Mouse (Mus musculus): ENCODE results near the gene Wdr46. TPM values are rescaled to one million over a fixed set of nuclear protein-coding genes. Genes with fewer than 3 reads are reported as not detected.
A peak's percentile ranks its signal among the peaks of the same experiment; 100 is the strongest.
"Not testable (repeated sequence)": the region's sequence is repeated elsewhere in the genome, so short reads cannot be mapped to it uniquely, and the experiment has no call there.

Gene Wdr46
- polyA plus RNA-seq, 1 experiment from 2014 or later = 11.8 TPM

GRCm38 (mm10) chr17:33980181-33981035 lies 39.9 kb downstream of the Wdr46 start:
- Histone ChIP-seq H3K4me3 (ENCODE audit: inconsistent target) (no peak overlapping the region), H3K27ac (peak overlapping the region; percentile 89)
- 83% methylated on average over 19 of the region's 19 CpGs for WGBS (ENCODE audit: missing documents)

GRCm38 (mm10) chr17:33981192-33981909 lies 40.9 kb downstream of the Wdr46 start:
- H3K36me3 ChIP-seq (ENCODE audit: inconsistent target) = not testable (repeated sequence)
- WGBS (ENCODE audit: missing documents) = under 1% methylated on average over 26 of the region's 27 CpGs
- peaks cover 20% of the 10 kb centered on the region; the same call in 1 of the 2 replicates for H3K79me2 ChIP-seq (ENCODE audit: inconsistent target)
- peak overlapping the region; percentile 54 for H3K4me3 ChIP-seq (ENCODE audit: inconsistent target)
- peak overlapping the region; percentile 89 for H3K27ac ChIP-seq

More at GRCm38 (mm10) chr17:33980181-33981035, 39.9 kb downstream of the Wdr46 start:
- Histone ChIP-seq H3K36me3 (ENCODE audit: inconsistent target) (peaks cover 3% of the 10 kb centered on the region), H3K79me2 (ENCODE audit: inconsistent target) (peaks cover 20% of the 10 kb centered on the region; the same call in 1 of the 2 replicates)

GRCm38 (mm10) chr17:33982136-33982535 lies 41.7 kb downstream of the Wdr46 start:
- H3K4me3 ChIP-seq (ENCODE audit: inconsistent target) = peak overlapping the region; percentile 54; the same call in 1 of the 2 replicates
- not testable (repeated sequence) for H3K36me3 ChIP-seq (ENCODE audit: inconsistent target)
- WGBS (ENCODE audit: missing documents) = 12% methylated on average over 8 of the region's 8 CpGs
- H3K79me2 ChIP-seq (ENCODE audit: inconsistent target) = peaks cover 12% of the 10 kb centered on the region; the same call in 1 of the 2 replicates
- peak overlapping the region; percentile 89; the same call in 1 of the 2 replicates for H3K27ac ChIP-seq

GRCm38 (mm10) chr17:33991788-33992664 lies 51.6 kb downstream of the Wdr46 start:
- Histone ChIP-seq H3K79me2 (ENCODE audit: inconsistent target) (no peaks in the 10 kb centered on the region), H3K36me3 (ENCODE audit: inconsistent target) (peaks cover 14% of the 10 kb centered on the region; the same call in 1 of the 2 replicates), H3K4me3 (ENCODE audit: inconsistent target) (no peak overlapping the region), H3K27ac (no peak overlapping the region)
- WGBS (ENCODE audit: missing documents) = 37% methylated on average over 10 of the region's 10 CpGs

- peaks cover 27% of the 10 kb centered on the region; the same call in 1 of the 2 replicates for H3K36me3 ChIP-seq (ENCODE audit: inconsistent target)
- 92% methylated on average over 8 of the region's 8 CpGs for WGBS (ENCODE audit: missing documents)
- H3K4me3 ChIP-seq (ENCODE audit: inconsistent target) = no peak overlapping the region
- H3K79me2 ChIP-seq (ENCODE audit: inconsistent target) = peaks cover 24% of the 10 kb centered on the region; the same call in 1 of the 2 replicates
- no peak overlapping the region for H3K27ac ChIP-seq
Observed at GRCm38 (mm10) chr17:33994959-33995358, 54.5 kb downstream of the Wdr46 start.

GRCm38 (mm10) chr17:33995651-33996050 lies 55.2 kb downstream of the Wdr46 start:
- Histone ChIP-seq H3K27ac (no peak overlapping the region), H3K36me3 (ENCODE audit: inconsistent target) (peaks cover 27% of the 10 kb centered on the region; the same call in 1 of the 2 replicates), H3K4me3 (ENCODE audit: inconsistent target) (no peak overlapping the region), H3K79me2 (ENCODE audit: inconsistent target) (peaks cover 24% of the 10 kb centered on the region; the same call in 1 of the 2 replicates)
- WGBS (ENCODE audit: missing documents) = 82% methylated on average over 3 of the region's 3 CpGs

GRCm38 (mm10) chr17:33997025-33997424 lies 56.6 kb downstream of the Wdr46 start:
- H3K79me2 ChIP-seq (ENCODE audit: inconsistent target) = peaks cover 24% of the 10 kb centered on the region; the same call in 1 of the 2 replicates
- 96% methylated on average over 2 of the region's 2 CpGs for WGBS (ENCODE audit: missing documents)
- not testable (repeated sequence) for H3K4me3 ChIP-seq (ENCODE audit: inconsistent target)

GRCm38 (mm10) chr17:33998697-33999096 lies 58.2 kb downstream of the Wdr46 start:
- WGBS (ENCODE audit: missing documents) = 22% methylated on average over 4 of the region's 5 CpGs
- peaks cover 24% of the 10 kb centered on the region; the same call in 1 of the 2 replicates for H3K79me2 ChIP-seq (ENCODE audit: inconsistent target)
- not testable (repeated sequence) for H3K27ac ChIP-seq
- H3K36me3 ChIP-seq (ENCODE audit: inconsistent target) = peaks cover 27% of the 10 kb centered on the region; the same call in 1 of the 2 replicates
- peak overlapping the region; percentile 70 for H3K4me3 ChIP-seq (ENCODE audit: inconsistent target)

More at GRCm38 (mm10) chr17:33997025-33997424, 56.6 kb downstream of the Wdr46 start:
- H3K36me3 ChIP-seq (ENCODE audit: inconsistent target) = peaks cover 27% of the 10 kb centered on the region; the same call in 1 of the 2 replicates
- H3K27ac ChIP-seq = not testable (repeated sequence)

Other genes with a start within 250 kb of the Wdr46 start
- gene March2, start 222.0 kb upstream of the Wdr46 start, polyA plus RNA-seq (2018) = 31.4 to 62.1 TPM (median 56.3 TPM) in 3 replicates
- 103 to 129 TPM (median 115 TPM) in 3 replicates for gene Rab11b, start 180.1 kb upstream of the Wdr46 start, polyA plus RNA-seq (2018)
- gene Angptl4, start 158.8 kb upstream of the Wdr46 start, polyA plus RNA-seq (2018) = 5.8 to 23.0 TPM (median 12.1 TPM) in 3 replicates
- 5.5 to 10.9 TPM (median 9.8 TPM) in 3 replicates for gene Kank3, start 130.1 kb upstream of the Wdr46 start, polyA plus RNA-seq (2018)
- gene Rps28, start 116.1 kb upstream of the Wdr46 start, polyA plus RNA-seq (2018) = 746 to 2,425 TPM (median 1,878 TPM) in 3 replicates
- gene Ndufa7, start 116.1 kb upstream of the Wdr46 start, polyA plus RNA-seq (2018) = 105 to 236 TPM (median 213 TPM) in 3 replicates
- 2.0 to 5.0 TPM (median 4.1 TPM) in 3 replicates for gene Cd320, start 97.6 kb upstream of the Wdr46 start, polyA plus RNA-seq (2018)
- not detected in 3 replicates for gene Gm7029, start 66.8 kb upstream of the Wdr46 start, polyA plus RNA-seq (2018)
- gene Kifc1, start 50.0 kb upstream of the Wdr46 start, polyA plus RNA-seq (2018) = 1.3 to 6.1 TPM (median 2.3 TPM) in 3 replicates
- 1.8 TPM in 1 of 3 replicates, not detected in the others for gene Platr17, start 35.5 kb upstream of the Wdr46 start, polyA plus RNA-seq (2018)
- 32.1 to 95.9 TPM (median 50.6 TPM) in 3 replicates for gene Daxx, start 31.2 kb upstream of the Wdr46 start, polyA plus RNA-seq (2018)
- 235 to 575 TPM (median 237 TPM) in 3 replicates for gene Tapbp, start 24.8 kb upstream of the Wdr46 start, polyA plus RNA-seq (2018)
- 18.2 to 24.0 TPM (median 21.3 TPM) in 3 replicates for gene Zbtb22, start 24.8 kb upstream of the Wdr46 start, polyA plus RNA-seq (2018)
- gene Rgl2, start 11.1 kb upstream of the Wdr46 start, polyA plus RNA-seq (2018) = 36.9 to 101 TPM (median 53.4 TPM) in 3 replicates
- 39.8 to 92.0 TPM (median 50.8 TPM) in 3 replicates for gene Pfdn6, start 317 bp upstream of the Wdr46 start, polyA plus RNA-seq (2018)
- gene B3galt4, start 10.8 kb downstream of the Wdr46 start, polyA plus RNA-seq (2018) = 4.0 to 11.7 TPM (median 6.8 TPM) in 3 replicates
- gene Vps52, start 15.2 kb downstream of the Wdr46 start, polyA plus RNA-seq (2018) = 30.3 to 39.3 TPM (median 30.5 TPM) in 3 replicates
- 829 to 1,952 TPM (median 1,389 TPM) in 3 replicates for gene Rps18, start 15.3 kb downstream of the Wdr46 start, polyA plus RNA-seq (2018)
- 2,418 to 4,239 TPM (median 2,994 TPM) in 3 replicates for gene H2-K1, start 59.7 kb downstream of the Wdr46 start, polyA plus RNA-seq (2018)
- 12.0 to 17.2 TPM (median 17.1 TPM) in 3 replicates for gene Ring1, start 84.0 kb downstream of the Wdr46 start, polyA plus RNA-seq (2018)
- gene H2-Ke6, start 87.4 kb downstream of the Wdr46 start, polyA plus RNA-seq (2018) = 28.2 to 38.3 TPM (median 35.6 TPM) in 3 replicates
- gene Slc39a7, start 91.0 kb downstream of the Wdr46 start, polyA plus RNA-seq (2018) = 67.7 to 120 TPM (median 117 TPM) in 3 replicates
- gene Rxrb, start 91.2 kb downstream of the Wdr46 start, polyA plus RNA-seq (2018) = 15.5 to 33.4 TPM (median 20.0 TPM) in 3 replicates
- 0.79 to 1.6 TPM (median 1.2 TPM) in 3 replicates for gene Col11a2, start 98.8 kb downstream of the Wdr46 start, polyA plus RNA-seq (2018)
- gene H2-Oa, start 151.7 kb downstream of the Wdr46 start, polyA plus RNA-seq (2018) = 0.25 to 1.4 TPM (median 0.62 TPM) in 3 replicates
- gene H2-DMa, start 178.9 kb downstream of the Wdr46 start, polyA plus RNA-seq (2018) = 19.1 to 57.0 TPM (median 47.3 TPM) in 3 replicates
- gene Brd2, start 182.0 kb downstream of the Wdr46 start, polyA plus RNA-seq (2018) = 130 to 435 TPM (median 155 TPM) in 3 replicates
- gene H2-DMb2, start 202.6 kb downstream of the Wdr46 start, polyA plus RNA-seq (2018) = 1.2 to 2.2 TPM (median 1.8 TPM) in 3 replicates
- gene H2-DMb1, start 212.4 kb downstream of the Wdr46 start, polyA plus RNA-seq (2018) = 26.4 to 54.6 TPM (median 34.2 TPM) in 3 replicates
- gene Tap1, start 246.9 kb downstream of the Wdr46 start, polyA plus RNA-seq (2018) = 42.0 to 121 TPM (median 79.2 TPM) in 3 replicates
- 38.9 to 88.0 TPM (median 49.9 TPM) in 3 replicates for gene Psmb9, start 247.1 kb downstream of the Wdr46 start, polyA plus RNA-seq (2018)